Mouse (Mus musculus) hindbrain, embryonic 14.5 days (tissue): ENCODE measurements at regions not wholly inside any gene's neighbourhood (a gene's known extent, or its start where the extent isn't known, plus 50 kb on each side); places are given as distances from the start of the nearest gene placed in this dataset.

ENCODE experiments used
- ATAC-seq: fragments of 200-750 bp; cut with Nextera tagmentation; 2 replicates; pipeline ENCODE4 v1.8.0; 2017; ENCODE audit warnings: moderate number of reproducible peaks, mild to moderate bottlenecking, moderate TSS enrichment, moderate library complexity; ENCODE audit not compliant: low FRiP score
- DNase-seq: peaks from one replicate; pipeline ENCODE4 v3.0.0-alpha.2; 2015; ENCODE audit warnings: low spot score
- H3K27ac ChIP-seq: fragments of 300-500 bp; sonication (generic); 2 replicates; pipeline ENCODE4 v1.5.1; 2014; ENCODE audit warnings: mild to moderate bottlenecking, moderate library complexity
- H3K27me3 ChIP-seq: fragments of 300-500 bp; sonication (generic); 2 replicates; pipeline ENCODE4 v1.6.1; 2014; ENCODE audit warnings: mild to moderate bottlenecking, low read length, mixed read lengths; ENCODE audit not compliant: control insufficient read depth, insufficient read depth
- H3K36me3 ChIP-seq: fragments of 300-500 bp; sonication (generic); replicated peaks from 2 replicates; pipeline ENCODE4 v1.6.1; 2014; ENCODE audit not compliant: control insufficient read depth, insufficient read depth
- H3K4me1 ChIP-seq: fragments of 300-500 bp; sonication (generic); replicated peaks from 2 replicates; pipeline ENCODE4 v1.6.1; 2014; ENCODE audit warnings: antibody characterized with exemption, low read length, mixed read lengths; ENCODE audit not compliant: control insufficient read depth, insufficient read depth
- H3K4me2 ChIP-seq: fragments of 300-500 bp; sonication (generic); replicated peaks from 2 replicates; pipeline ENCODE4 v1.6.1; 2014; ENCODE audit warnings: mild to moderate bottlenecking, moderate library complexity
- H3K4me3 ChIP-seq: fragments of 300-500 bp; sonication (generic); replicated peaks from 2 replicates; pipeline ENCODE4 v1.5.1; 2014; ENCODE audit warnings: mild to moderate bottlenecking, low read length
- H3K9ac ChIP-seq: fragments of 300-500 bp; sonication (generic); 2 replicates; pipeline ENCODE4 v1.6.1; 2014
- H3K9me3 ChIP-seq: fragments of 300-500 bp; sonication (generic); 2 replicates; pipeline ENCODE4 v1.6.1; 2016; ENCODE audit warnings: low read length; ENCODE audit not compliant: control insufficient read depth
- WGBS: fragments of 180-500 bp; shearing (Covaris S2); extraction: QIAGEN DNeasy Blood & Tissue Kit; methylation state at CpG from one replicate; pipeline ENCODE4 v1.1.7; 2014; 5-methylcytosine and 5-hydroxymethylcytosine counted together

DNA sequence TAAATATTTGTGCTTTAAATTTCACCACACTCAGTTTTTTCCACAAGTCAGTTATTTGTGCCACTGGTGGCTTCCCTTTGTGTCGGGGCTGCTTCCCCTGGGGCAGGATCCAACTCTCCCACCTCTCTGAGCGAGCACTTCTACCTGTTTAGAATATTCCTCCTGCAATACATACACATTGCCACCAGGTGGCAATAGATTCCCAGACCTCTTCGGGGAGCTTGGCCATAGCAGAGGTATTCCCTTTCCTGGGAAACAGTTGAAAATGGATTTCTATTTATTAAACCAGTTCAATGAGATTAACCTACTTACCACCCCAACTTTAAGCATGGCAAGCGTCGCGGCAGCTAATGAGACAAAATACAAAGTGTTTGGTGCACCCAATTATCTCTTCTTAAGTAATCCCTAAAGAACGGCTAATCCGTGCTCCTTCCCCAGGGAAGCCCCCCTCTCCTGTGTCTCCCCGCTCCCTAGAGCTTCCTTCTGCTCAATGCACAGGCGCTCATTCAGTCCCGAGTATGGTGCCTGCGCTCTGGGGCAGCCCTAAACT lies 104.1 kb upstream of the Zc3h12a start:
- H3K4me1 ChIP-seq = no peaks in the 10 kb centered on the region; the same call in 1 of the 2 replicates
- no peak overlapping the region for H3K4me3 ChIP-seq
- no peak overlapping the region for H3K4me2 ChIP-seq
- DNase-seq = peak; percentile 82
- no peak overlapping the region for H3K27ac ChIP-seq
- no peak for ATAC-seq
- 23% methylated on average over 12 of the region's 12 CpGs for WGBS
- no peak overlapping the region for H3K9ac ChIP-seq
- H3K36me3 ChIP-seq = no peaks in the 10 kb centered on the region
- peaks cover 5% of the 10 kb centered on the region; the same call in 1 of the 2 replicates for H3K27me3 ChIP-seq
- no peaks in the 10 kb centered on the region for H3K9me3 ChIP-seq

DNA sequence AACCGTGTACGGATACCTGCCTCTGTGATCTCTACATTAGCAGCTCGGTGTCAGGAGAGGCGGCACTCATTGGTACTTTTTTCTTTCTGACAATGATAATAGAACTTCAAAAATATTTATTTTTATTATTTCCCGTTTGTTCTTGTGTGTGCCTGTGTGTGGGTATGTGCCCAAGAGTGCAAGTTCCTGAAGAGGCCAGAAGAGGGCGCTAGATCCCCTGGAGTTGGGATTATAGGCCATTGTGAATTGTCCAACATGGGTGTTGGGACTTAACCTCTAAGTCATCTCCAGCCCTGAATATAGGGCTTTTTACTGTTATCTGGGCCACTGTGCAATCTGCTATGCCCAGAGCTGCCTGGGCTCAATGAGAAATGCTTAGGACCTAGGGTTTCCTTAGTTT lies 99.6 kb upstream of the Zc3h12a start:
- ATAC-seq = no peak
- Histone ChIP-seq H3K4me2 (no peak overlapping the region), H3K9ac (no peak overlapping the region), H3K36me3 (no peaks in the 10 kb centered on the region), H3K27me3 (no peaks in the 10 kb centered on the region), H3K27ac (no peak overlapping the region), H3K4me3 (no peak overlapping the region), H3K4me1 (no peaks in the 10 kb centered on the region; the same call in 1 of the 2 replicates), H3K9me3 (no peaks in the 10 kb centered on the region)
- WGBS = 91% methylated on average over 6 of the region's 6 CpGs
- DNase-seq = no peak

DNA sequence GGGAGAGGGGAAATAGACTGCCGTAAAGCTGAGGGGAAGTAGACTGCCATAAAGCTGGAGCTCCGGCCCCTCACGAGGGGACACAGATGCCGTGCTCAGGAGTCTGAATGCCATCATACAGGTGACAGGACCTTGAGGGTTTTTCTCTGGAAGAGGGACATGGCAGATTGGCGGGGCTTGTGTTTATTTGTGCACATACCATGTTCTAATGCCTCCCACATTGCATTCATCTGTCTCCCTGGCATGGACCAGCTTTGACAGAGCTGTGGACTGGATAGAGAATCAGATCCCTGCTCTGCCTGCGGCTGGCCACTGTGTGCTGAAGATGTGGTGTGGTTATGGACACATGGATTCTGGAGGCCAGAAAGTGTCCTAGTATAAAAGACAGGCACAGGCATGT lies 95.3 kb upstream of the Zc3h12a start:
- Histone ChIP-seq H3K4me3 (no peak overlapping the region), H3K4me1 (no peaks in the 10 kb centered on the region), H3K27me3 (no peaks in the 10 kb centered on the region), H3K36me3 (no peaks in the 10 kb centered on the region), H3K27ac (no peak overlapping the region), H3K9me3 (no peaks in the 10 kb centered on the region), H3K4me2 (no peak overlapping the region), H3K9ac (no peak overlapping the region)
- 88% methylated on average over 6 of the region's 6 CpGs for WGBS
- ATAC-seq (no peak), DNase-seq (no peak)

DNA sequence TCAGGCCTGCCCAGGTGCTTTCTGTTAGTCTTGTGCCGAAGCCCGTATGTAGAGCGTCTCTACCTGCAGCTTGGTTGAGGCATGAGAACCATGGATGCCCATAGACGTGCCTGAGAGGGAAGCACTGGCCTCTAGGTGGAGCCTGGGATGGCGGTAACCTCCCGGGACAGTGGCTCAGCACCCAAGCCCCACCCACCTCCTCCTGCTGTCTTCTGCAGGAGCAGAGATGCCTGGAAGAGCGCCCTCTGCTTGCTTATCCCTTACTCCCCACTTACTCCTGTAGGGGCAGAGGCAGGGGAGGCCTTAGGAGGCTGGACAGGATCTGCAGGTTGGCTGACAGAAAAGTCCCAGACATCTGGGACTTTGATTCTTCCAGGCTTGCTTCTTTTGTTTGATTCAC lies 92.7 kb upstream of the Zc3h12a start:
- Histone ChIP-seq H3K9ac (no peak overlapping the region), H3K9me3 (peaks cover 13% of the 10 kb centered on the region), H3K4me3 (no peak overlapping the region), H3K27me3 (no peaks in the 10 kb centered on the region), H3K36me3 (no peaks in the 10 kb centered on the region), H3K27ac (no peak overlapping the region), H3K4me2 (no peak overlapping the region), H3K4me1 (0 out of 2 replicates have a peak, but pooled peaks cover 3% of the 10 kb centered on the region)
- no peak for ATAC-seq
- DNase-seq = no peak
- WGBS = 37% methylated on average over 7 of the region's 7 CpGs

DNA sequence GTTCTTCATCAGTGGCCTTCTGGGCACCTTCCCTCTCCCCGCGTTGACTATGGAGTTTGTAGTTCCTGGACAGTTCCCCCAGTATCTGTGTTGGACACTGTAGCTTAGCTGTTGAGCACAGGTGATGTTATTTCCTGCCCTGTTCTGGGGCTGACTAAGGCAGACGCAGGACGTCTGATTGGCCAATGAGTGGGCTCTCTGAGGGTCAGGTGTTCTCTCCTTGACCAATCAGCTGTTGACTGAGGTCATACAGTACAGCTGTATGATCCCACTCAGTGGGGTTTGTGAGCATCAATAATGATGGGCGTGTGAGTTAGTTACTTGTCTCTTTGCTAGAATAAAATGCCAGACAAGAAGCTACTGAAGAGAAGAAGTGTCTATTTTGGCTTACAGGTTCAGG lies 91.6 kb upstream of the Zc3h12a start:
- Histone ChIP-seq H3K4me1 (0 out of 2 replicates have a peak, but pooled peaks cover 3% of the 10 kb centered on the region), H3K27me3 (no peaks in the 10 kb centered on the region), H3K4me2 (no peak overlapping the region), H3K27ac (no peak overlapping the region), H3K36me3 (no peaks in the 10 kb centered on the region), H3K9ac (no peak overlapping the region), H3K4me3 (no peak overlapping the region), H3K9me3 (peaks cover 14% of the 10 kb centered on the region)
- DNase-seq (no peak), ATAC-seq (no peak)
- 88% methylated on average over 5 of the region's 5 CpGs for WGBS

DNA sequence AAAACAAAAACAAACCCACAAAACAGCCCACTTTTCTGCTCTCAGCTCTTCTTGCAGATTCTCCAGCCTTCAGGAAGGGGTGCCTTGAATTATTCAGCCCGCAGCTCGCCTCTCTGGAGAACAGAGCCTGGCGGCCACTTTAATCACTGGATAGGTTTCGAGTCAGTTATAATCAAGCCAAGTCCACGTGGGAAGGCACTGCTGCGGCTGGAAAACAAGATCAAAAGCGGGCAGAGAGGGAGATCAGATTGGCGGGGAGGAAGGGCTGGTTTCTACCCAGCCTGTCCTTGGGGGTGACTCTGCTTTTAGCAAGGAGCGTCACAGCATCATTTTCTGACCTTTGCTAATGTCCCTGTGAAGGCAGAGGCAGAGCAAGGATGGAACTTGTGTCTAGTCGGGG lies 86.7 kb upstream of the Zc3h12a start:
- 47% methylated on average over 10 of the region's 10 CpGs for WGBS
- no peak for ATAC-seq
- H3K4me3 ChIP-seq = no peak overlapping the region
- H3K27me3 ChIP-seq = no peaks in the 10 kb centered on the region
- 0 out of 2 replicates have a peak, but pooled peaks cover 3% of the 10 kb centered on the region for H3K4me1 ChIP-seq
- H3K9me3 ChIP-seq = peaks cover 14% of the 10 kb centered on the region
- DNase-seq = no peak
- no peaks in the 10 kb centered on the region for H3K36me3 ChIP-seq
- H3K27ac ChIP-seq = no peak overlapping the region
- H3K9ac ChIP-seq = no peak overlapping the region
- no peak overlapping the region for H3K4me2 ChIP-seq

DNA sequence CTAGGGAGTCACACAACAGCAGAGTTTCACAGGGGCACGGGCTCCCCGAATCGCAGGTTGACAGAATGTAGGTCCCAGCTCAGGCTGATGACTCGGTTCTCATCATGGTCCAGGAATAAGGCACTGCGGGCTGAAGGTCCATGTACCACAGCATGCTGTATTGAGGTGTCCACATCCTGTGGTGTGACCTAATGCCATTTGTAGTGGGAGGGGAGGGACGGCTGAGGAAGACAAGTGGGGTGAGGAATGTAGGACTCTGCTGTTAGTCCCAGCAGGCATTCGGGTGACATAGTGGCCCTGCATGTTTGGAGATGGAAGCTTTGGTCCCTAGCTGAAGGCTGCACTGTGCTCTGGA lies 84.5 kb upstream of the Zc3h12a start:
- Histone ChIP-seq H3K27me3 (no peaks in the 10 kb centered on the region), H3K4me2 (no peak overlapping the region), H3K4me3 (no peak overlapping the region), H3K36me3 (no peaks in the 10 kb centered on the region), H3K9ac (no peak overlapping the region), H3K27ac (no peak overlapping the region), H3K4me1 (no peaks in the 10 kb centered on the region), H3K9me3 (peaks cover 14% of the 10 kb centered on the region)
- WGBS = 64% methylated on average over 7 of the region's 7 CpGs
- DNase-seq (no peak), ATAC-seq (no peak)

DNA sequence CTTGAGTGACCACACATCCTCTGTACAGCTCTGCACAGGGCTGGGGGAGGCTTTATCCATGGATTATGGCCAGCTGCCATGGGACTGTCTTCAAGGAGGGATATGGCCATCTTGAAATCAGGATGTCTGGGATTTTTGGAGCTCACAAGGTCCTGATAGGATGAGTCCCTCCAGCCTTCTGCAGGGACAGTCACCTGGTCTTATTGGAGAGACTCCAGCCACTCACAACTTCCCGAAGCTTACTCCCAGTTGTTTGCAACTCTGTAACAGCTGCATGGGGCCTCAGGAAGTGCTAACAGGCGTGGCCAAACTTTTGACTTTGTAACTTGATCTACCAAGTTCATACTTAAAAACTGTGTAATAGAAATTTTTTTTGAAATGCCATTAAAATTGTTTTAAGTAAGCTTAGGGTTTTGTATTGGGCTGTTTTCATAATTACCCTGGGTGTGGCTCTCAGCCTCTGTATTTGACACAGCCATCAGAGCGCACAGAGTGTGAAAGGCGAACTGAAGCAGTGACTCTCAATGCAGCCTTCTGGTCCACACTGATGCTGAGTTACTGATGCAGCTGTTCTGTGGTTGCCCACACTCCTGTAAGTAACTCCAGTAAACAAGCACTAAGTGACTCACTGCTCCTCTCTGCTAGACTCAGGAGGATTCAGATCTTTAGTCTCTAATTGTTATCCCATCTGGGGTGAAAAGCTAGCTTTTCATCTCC lies 84.0 kb upstream of the Zc3h12a start:
- Histone ChIP-seq H3K4me3 (no peak overlapping the region), H3K4me2 (no peak overlapping the region), H3K9ac (no peak overlapping the region), H3K27me3 (no peaks in the 10 kb centered on the region), H3K4me1 (no peaks in the 10 kb centered on the region), H3K36me3 (no peaks in the 10 kb centered on the region), H3K27ac (no peak overlapping the region), H3K9me3 (peaks cover 14% of the 10 kb centered on the region)
- DNase-seq (no peak), ATAC-seq (no peak)
- WGBS = 69% methylated on average over 4 of the region's 4 CpGs

DNA sequence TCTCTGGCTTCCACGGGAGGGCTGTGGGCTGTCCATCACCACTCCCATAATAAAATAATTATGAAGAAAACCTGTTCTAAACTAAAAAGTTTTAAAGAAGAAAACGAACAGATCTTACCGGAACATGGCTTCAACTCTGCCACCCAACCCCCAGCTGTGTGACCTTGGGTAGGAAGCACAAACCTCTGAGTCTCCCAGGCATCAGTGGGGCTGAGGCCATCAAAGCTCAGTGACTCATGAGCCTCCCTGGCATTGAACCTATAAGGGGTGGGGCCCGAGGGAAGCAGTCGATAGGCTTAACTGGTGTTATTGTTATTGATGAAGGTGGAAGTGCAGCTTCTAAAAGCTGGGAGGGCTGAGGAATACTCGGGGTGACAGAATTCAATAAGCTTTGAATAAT lies 83.1 kb upstream of the Zc3h12a start:
- Histone ChIP-seq H3K9me3 (peaks cover 5% of the 10 kb centered on the region), H3K27ac (no peak overlapping the region), H3K36me3 (no peaks in the 10 kb centered on the region), H3K9ac (no peak overlapping the region), H3K4me1 (no peaks in the 10 kb centered on the region), H3K27me3 (no peaks in the 10 kb centered on the region), H3K4me2 (no peak overlapping the region), H3K4me3 (no peak overlapping the region)
- ATAC-seq (no peak), DNase-seq (no peak)
- WGBS = 83% methylated on average over 6 of the region's 6 CpGs
